Comparison of ENCODE assay signal across 8 mouse cellular contexts in the genomic region with DNA sequence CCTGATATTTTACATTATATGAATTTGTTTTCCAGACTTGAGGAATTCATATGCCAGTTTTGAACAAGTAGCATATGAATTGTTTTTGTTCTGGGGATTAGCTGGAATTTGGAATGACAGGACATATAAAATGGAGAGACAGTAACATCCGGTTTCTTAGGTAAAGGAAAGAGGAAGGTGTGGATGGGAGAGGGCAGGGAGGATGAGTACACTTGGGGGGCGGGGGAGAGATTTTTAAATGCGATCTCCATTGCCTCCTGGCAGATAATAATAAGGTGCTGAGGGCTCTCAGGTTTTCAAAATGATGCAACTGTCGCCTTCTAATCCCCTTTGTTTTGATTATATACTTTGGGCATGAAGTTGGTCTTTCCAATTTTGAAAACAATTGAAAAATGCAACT. TPM values are rescaled to one million over a fixed set of nuclear protein-coding genes. Genes with fewer than 3 reads are reported as not detected.
DNase-seq lines count a peak whose midpoint lies in the region; ATAC-seq and TF ChIP-seq lines count a peak whose summit lies in the region.

No protein-coding gene starts in this region.

- TF ChIP-seq CTCF in stomach, postnatal 0 days (IDR thresholded peaks at IDR 0.05; ENCODE audit: low read depth): no peak

- no peak for TF ChIP-seq EP300 in stomach, postnatal 0 days (optimal IDR thresholded peaks at IDR 0.05)

- H3K4me3 ChIP-seq in erythroblast, embryonic 14.5 days (replicated peaks): peak overlapping the region; percentile 78
- peak overlapping the region; percentile 39 for H3K4me3 ChIP-seq in neural tube, embryonic 11.5 days (ENCODE audit: low read depth, low read length)
- H3K4me3 ChIP-seq in liver, embryonic 12.5 days: peak overlapping the region; percentile 72
- H3K4me3 ChIP-seq in stomach, postnatal 0 days (ENCODE audit: low read depth, low read length): peak overlapping the region; percentile 40

- whole genome bisulfite sequencing in neural tube, embryonic 11.5 days: 20% methylated on average over 4 of the region's 4 CpGs
- WGBS in liver, embryonic 12.5 days (ENCODE audit: insufficient replicate concordance): 11% methylated on average over 4 of the region's 4 CpGs
- 23% methylated on average over 4 of the region's 4 CpGs for WGBS in stomach, postnatal 0 days

- H3K4me2 ChIP-seq in neural tube, embryonic 11.5 days (ENCODE audit: low read depth): peak overlapping the region; percentile 69
- H3K4me2 ChIP-seq in liver, embryonic 12.5 days: peak overlapping the region; percentile 88
- H3K4me2 ChIP-seq in stomach, postnatal 0 days (replicated peaks; ENCODE audit: low read depth): peak overlapping the region; percentile 59

- no peaks in the 10 kb centered on the region for H3K27me3 ChIP-seq in erythroblast, embryonic 14.5 days (ENCODE audit: control insufficient read depth)
- H3K27me3 ChIP-seq in neural tube, embryonic 11.5 days (ENCODE audit: control insufficient read depth, insufficient read depth, low read length): no peaks in the 10 kb centered on the region
- H3K27me3 ChIP-seq in liver, embryonic 12.5 days (replicated peaks): no peaks in the 10 kb centered on the region
- H3K27me3 ChIP-seq in stomach, postnatal 0 days (ENCODE audit: control insufficient read depth, insufficient read depth, low read length): no peaks in the 10 kb centered on the region

- no peak for DNase-seq in neural tube, embryonic 11.5 days (ENCODE audit: low spot score)
- DNase-seq in neural tube, embryonic 10.5 days (ENCODE audit: extremely low spot score, low spot score): no peak
- no peak for DNase-seq in stomach, postnatal 0 days (ENCODE audit: low spot score)
- no peak for DNase-seq in ovary, postnatal 14 days (ENCODE audit: low spot score)
- DNase-seq in Muller cell, postnatal 12 days (ENCODE audit: inconsistent ontology term): no peak

- ATAC-seq in erythroblast, adult 5-6 weeks (replicated peaks; ENCODE audit: low FRiP score, poor library complexity, severe bottlenecking): no peak
- no peak for ATAC-seq in neural tube, embryonic 11.5 days (ENCODE audit: insufficient read depth, low FRiP score, low TSS enrichment)
- no peak for ATAC-seq in liver, embryonic 12.5 days
- ATAC-seq in stomach, postnatal 0 days (ENCODE audit: low FRiP score, low TSS enrichment): no peak

- no peaks in the 10 kb centered on the region for H3K9me3 ChIP-seq in erythroblast, embryonic 14.5 days (ENCODE audit: control insufficient read depth, low read length)
- H3K9me3 ChIP-seq in neural tube, embryonic 11.5 days (ENCODE audit: control insufficient read depth, low read length): no peaks in the 10 kb centered on the region
- no peaks in the 10 kb centered on the region for H3K9me3 ChIP-seq in liver, embryonic 12.5 days (replicated peaks)
- H3K9me3 ChIP-seq in stomach, postnatal 0 days (ENCODE audit: control insufficient read depth, low read length): no peaks in the 10 kb centered on the region

- H3K4me1 ChIP-seq in erythroblast, embryonic 14.5 days (ENCODE audit: control insufficient read depth): peaks cover 77% of the 10 kb centered on the region
- H3K4me1 ChIP-seq in neural tube, embryonic 11.5 days (ENCODE audit: control insufficient read depth, insufficient read depth, low read length): 0 out of 2 replicates have a peak, but pooled peaks cover 5% of the 10 kb centered on the region
- H3K4me1 ChIP-seq in liver, embryonic 12.5 days: peaks cover 44% of the 10 kb centered on the region
- H3K4me1 ChIP-seq in stomach, postnatal 0 days (replicated peaks; ENCODE audit: control insufficient read depth, insufficient read depth): no peaks in the 10 kb centered on the region; the same call in 1 of the 2 replicates

- H3K36me3 ChIP-seq in erythroblast, embryonic 14.5 days (ENCODE audit: control insufficient read depth): no peaks in the 10 kb centered on the region
- no peaks in the 10 kb centered on the region for H3K36me3 ChIP-seq in neural tube, embryonic 11.5 days (ENCODE audit: control insufficient read depth, insufficient read depth, low read length)
- H3K36me3 ChIP-seq in liver, embryonic 12.5 days: no peaks in the 10 kb centered on the region
- no peaks in the 10 kb centered on the region for H3K36me3 ChIP-seq in stomach, postnatal 0 days (ENCODE audit: control insufficient read depth, insufficient read depth, low read length)

- no peak overlapping the region for H3K27ac ChIP-seq in neural tube, embryonic 11.5 days (ENCODE audit: low read depth, low read length)
- peak overlapping the region; percentile 81 for H3K27ac ChIP-seq in liver, embryonic 12.5 days
- no peak overlapping the region; the same call in 1 of the 2 replicates for H3K27ac ChIP-seq in stomach, postnatal 0 days (replicated peaks)

- H3K9ac ChIP-seq in neural tube, embryonic 11.5 days (ENCODE audit: low read length): peak overlapping the region; percentile 44; the same call in 1 of the 2 replicates
- peak overlapping the region; percentile 75 for H3K9ac ChIP-seq in liver, embryonic 12.5 days
- peak overlapping the region; percentile 39; the same call in 1 of the 2 replicates for H3K9ac ChIP-seq in stomach, postnatal 0 days (ENCODE audit: low read length)

RNA-seq across cellular contexts. Expression of gene Abt1, which starts 11.6 kb away (rescaled TPM):
- polyA plus RNA-seq in erythroblast, embryonic 14.5 days (2012): 0.76 and 0.84 TPM in 2 replicates
- 1.7 and 1.9 TPM in 2 replicates for total RNA-seq in erythroblast, adult 5-6 weeks (2015; ENCODE audit: low replicate concordance)
- 1.4 and 1.7 TPM in 2 replicates for total RNA-seq in erythroblast, adult 5-6 weeks (2017; ENCODE audit: low replicate concordance)
- polyA plus RNA-seq in neural tube, embryonic 11.5 days (2014; fragmentation: Nextera tagmentation; extraction: Ambion mirVana): 13.3 and 13.7 TPM in 2 replicates
- 8.8 and 9.6 TPM in 2 replicates for polyA plus RNA-seq in liver, embryonic 12.5 days (2016; fragmentation: Nextera tagmentation; extraction: Ambion mirVana)
- 7.1 and 7.4 TPM in 2 replicates for polyA plus RNA-seq in stomach, postnatal 0 days (2015; fragmentation: Nextera tagmentation; extraction: Ambion mirVana)

RNA-seq across cellular contexts. Expression of gene Btn1a1, which starts 30.5 kb away (rescaled TPM):
- polyA plus RNA-seq in erythroblast, embryonic 14.5 days (2012): 0.15 and 0.16 TPM in 2 replicates
- 4.2 and 4.4 TPM in 2 replicates for total RNA-seq in erythroblast, adult 5-6 weeks (2015; ENCODE audit: low replicate concordance)
- 6.5 and 15.5 TPM in 2 replicates for total RNA-seq in erythroblast, adult 5-6 weeks (2017; ENCODE audit: low replicate concordance)
- polyA plus RNA-seq in neural tube, embryonic 11.5 days (2014; fragmentation: Nextera tagmentation; extraction: Ambion mirVana): 0.16 TPM in 1 of 2 replicates, not detected in the other
- polyA plus RNA-seq in liver, embryonic 12.5 days (2016; fragmentation: Nextera tagmentation; extraction: Ambion mirVana): 1.9 and 2.5 TPM in 2 replicates
- 0.05 TPM in 1 of 2 replicates, not detected in the other for polyA plus RNA-seq in stomach, postnatal 0 days (2015; fragmentation: Nextera tagmentation; extraction: Ambion mirVana)

RNA-seq across cellular contexts. Expression of gene Btn2a2, which starts 53.4 kb away (rescaled TPM):
- not detected in 2 replicates for polyA plus RNA-seq in erythroblast, embryonic 14.5 days (2012)
- not detected in 2 replicates for total RNA-seq in erythroblast, adult 5-6 weeks (2015; ENCODE audit: low replicate concordance)
- total RNA-seq in erythroblast, adult 5-6 weeks (2017; ENCODE audit: low replicate concordance): not detected in 2 replicates
- 0.65 and 0.81 TPM in 2 replicates for polyA plus RNA-seq in neural tube, embryonic 11.5 days (2014; fragmentation: Nextera tagmentation; extraction: Ambion mirVana)
- polyA plus RNA-seq in liver, embryonic 12.5 days (2016; fragmentation: Nextera tagmentation; extraction: Ambion mirVana): 0.07 TPM in 1 of 2 replicates, not detected in the other
- polyA plus RNA-seq in stomach, postnatal 0 days (2015; fragmentation: Nextera tagmentation; extraction: Ambion mirVana): 0.04 and 0.07 TPM in 2 replicates
